In genomic region chr12:108994436-108995031, GRCm38 (mm10) we compare ENCODE assay signal across 8 mouse cellular contexts.
DNase-seq lines count a peak whose midpoint lies in the region; ATAC-seq and TF ChIP-seq lines count a peak whose summit lies in the region.

No protein-coding gene starts in this region.

- no peaks in the 10 kb centered on the region for H3K36me3 ChIP-seq in hindbrain, embryonic 15.5 days
- H3K36me3 ChIP-seq in limb, embryonic 10.5 days = no peaks in the 10 kb centered on the region
- H3K36me3 ChIP-seq in midbrain, embryonic 12.5 days = no peaks in the 10 kb centered on the region

- peaks cover 19% of the 10 kb centered on the region for H3K4me1 ChIP-seq in hindbrain, embryonic 15.5 days (replicated peaks)
- peaks cover 41% of the 10 kb centered on the region for H3K4me1 ChIP-seq in limb, embryonic 10.5 days
- H3K4me1 ChIP-seq in midbrain, embryonic 12.5 days = no peaks in the 10 kb centered on the region

- TF ChIP-seq CTCF in brain, embryonic 14.5 days (IDR thresholded peaks at IDR 0.05; ENCODE audit: borderline replicate concordance, extremely low read depth, insufficient read depth, insufficient read length) = no peak

- H3K4me2 ChIP-seq in hindbrain, embryonic 15.5 days = peak overlapping the region; percentile 13
- H3K4me2 ChIP-seq in midbrain, embryonic 12.5 days (replicated peaks) = no peak overlapping the region

- no peak for TF ChIP-seq POLR2A in brain, embryonic 14.5 days (IDR thresholded peaks at IDR 0.05; ENCODE audit: borderline replicate concordance, extremely low read depth, insufficient read depth, insufficient read length, poor library complexity, severe bottlenecking)

- H3K9ac ChIP-seq in hindbrain, embryonic 15.5 days = no peak overlapping the region
- H3K9ac ChIP-seq in midbrain, embryonic 12.5 days (replicated peaks) = no peak overlapping the region

- no peak overlapping the region for H3K4me3 ChIP-seq in hindbrain, embryonic 15.5 days
- H3K4me3 ChIP-seq in limb, embryonic 10.5 days = peak overlapping the region; percentile 41
- no peak overlapping the region for H3K4me3 ChIP-seq in midbrain, embryonic 12.5 days

- no peaks in the 10 kb centered on the region for H3K9me3 ChIP-seq in hindbrain, embryonic 15.5 days
- H3K9me3 ChIP-seq in limb, embryonic 10.5 days (replicated peaks) = no peaks in the 10 kb centered on the region
- no peaks in the 10 kb centered on the region for H3K9me3 ChIP-seq in midbrain, embryonic 12.5 days

- ATAC-seq in hindbrain, embryonic 15.5 days (ENCODE audit: low FRiP score, low read depth) = peak; percentile 42; the same call in 1 of the 2 replicates
- ATAC-seq in midbrain, embryonic 12.5 days (ENCODE audit: low FRiP score, low read depth) = 0 out of 2 replicates have a peak, but pooled peaks have one; percentile 41
- ATAC-seq in erythroid progenitor cell, adult 5-6 weeks (replicated peaks; ENCODE audit: low FRiP score, poor library complexity, severe bottlenecking) = no peak

- DNase-seq in R1 (ENCODE audit: low read depth, low spot score) = peak; percentile 54
- DNase-seq in brain, embryonic 14.5 days (ENCODE audit: low read depth) = peak; percentile 69
- DNase-seq in gastrocnemius, postnatal 10 days = peak; percentile 89
- peak; percentile 92 for DNase-seq in limb, embryonic 10.5 days (ENCODE audit: low spot score)
- DNase-seq in spleen, postnatal 10 days (ENCODE audit: low spot score in 2 of 2) = peak; percentile 46 to 83

- no peaks in the 10 kb centered on the region for H3K27me3 ChIP-seq in hindbrain, embryonic 15.5 days
- peaks cover 5% of the 10 kb centered on the region; the same call in 1 of the 2 replicates for H3K27me3 ChIP-seq in limb, embryonic 10.5 days (ENCODE audit: low read depth, poor library complexity, severe bottlenecking)
- no peaks in the 10 kb centered on the region for H3K27me3 ChIP-seq in midbrain, embryonic 12.5 days

- WGBS in hindbrain, embryonic 15.5 days = 11% methylated on average over 19 of the region's 19 CpGs
- WGBS in limb, embryonic 10.5 days = 6% methylated on average over 19 of the region's 19 CpGs
- WGBS in midbrain, embryonic 12.5 days = 16% methylated on average over 19 of the region's 19 CpGs

- H3K27ac ChIP-seq in hindbrain, embryonic 15.5 days (replicated peaks) = no peak overlapping the region
- no peak overlapping the region for H3K27ac ChIP-seq in limb, embryonic 10.5 days
- no peak overlapping the region for H3K27ac ChIP-seq in midbrain, embryonic 12.5 days (replicated peaks)
